Mouse (Mus musculus) bone marrow, adult 2 months (tissue): Measurements from ENCODE around the gene Stat5a.

Experiments used
- CTCF ChIP-seq: fragments of 200-500 bp; IDR thresholded peaks from 2 replicates; pipeline ENCODE4 v1.5.1; 2011; ENCODE audit warnings: low read length, control low read depth; ENCODE audit not compliant: control insufficient read depth, insufficient read depth
- POLR2A ChIP-seq: fragments of 200-500 bp; IDR thresholded peaks from 2 replicates; pipeline ENCODE4 v1.6.1; 2011; ENCODE audit warnings: low read depth, mild to moderate bottlenecking, control low read depth, low read length, borderline replicate concordance; ENCODE audit not compliant: control insufficient read depth

DNA sequence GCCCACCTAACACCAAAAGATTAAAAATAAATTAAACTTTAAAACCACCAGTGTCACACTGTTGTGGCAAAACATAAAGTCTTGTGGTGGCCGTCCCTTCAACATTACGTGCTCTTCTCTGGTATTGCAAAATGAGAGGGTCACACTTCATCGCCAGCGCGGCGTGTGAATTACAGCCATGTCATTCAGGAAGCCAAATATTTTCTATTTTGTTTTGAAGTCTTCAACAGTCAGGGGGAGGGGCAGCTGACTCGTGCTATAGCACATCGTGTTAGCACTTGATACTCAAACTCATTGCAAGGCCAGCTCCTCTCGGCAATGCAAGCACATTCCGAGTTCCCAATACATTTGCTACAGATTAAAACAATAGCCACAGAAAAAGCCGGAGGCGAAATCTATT, 18.3 kb upstream of the Stat5a start:
- no peak for TF ChIP-seq CTCF
- no peak for TF ChIP-seq POLR2A
